Mouse (Mus musculus) megakaryocyte progenitor cell, adult 5-6 weeks (primary cell): ENCODE data around the gene Tcf20. TPM values are rescaled to one million over a fixed set of nuclear protein-coding genes. Genes with fewer than 3 reads are reported as not detected.
"Not testable (repeated sequence)": the region's sequence is repeated elsewhere in the genome, so short reads cannot be mapped to it uniquely, and the experiment has no call there.

Source experiments
- ATAC-seq: replicated peaks from 2 replicates; pipeline ENCODE4 v1.8.0; 2016; ENCODE audit warnings: mild to moderate bottlenecking, moderate TSS enrichment, inconsistent platforms; ENCODE audit not compliant: poor library complexity
- total RNA-seq, 2 experiments: library from RNA; stranded (forward) in 1 of 2; stranded (reverse) in 1 of 2; fragments of 157-497, 149-512 nt in 1 of 2; fragments of 200-1000 nt in 1 of 2; gene quantifications; 2 replicates each; pipeline versions ENCODE4 v1.2.3 to v1.2.4; 2015 to 2017

The Tcf20 gene
- total RNA-seq, 2 experiments from 2014 or later = 48.5 to 76.8 TPM

DNA sequence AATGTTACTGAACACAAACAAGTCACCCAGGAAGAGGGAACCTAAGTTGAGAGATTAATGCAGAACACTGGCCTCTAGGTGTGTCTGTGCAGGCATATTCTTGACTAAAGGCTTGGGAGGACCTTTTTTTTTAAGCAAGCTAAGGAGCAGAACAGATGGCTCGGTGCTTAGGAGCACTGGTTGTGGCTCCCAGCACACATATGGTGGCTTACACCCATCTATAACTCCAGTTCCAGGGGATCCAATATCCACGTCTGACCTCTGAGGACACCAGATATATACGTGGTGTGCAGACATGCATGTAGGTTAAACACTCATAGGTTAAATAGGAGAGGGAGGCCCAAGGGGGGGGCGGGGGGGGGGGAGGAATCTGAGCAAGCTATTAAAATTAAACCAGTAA lies 165.3 kb downstream of the Tcf20 start:
- ATAC-seq = no peak

DNA sequence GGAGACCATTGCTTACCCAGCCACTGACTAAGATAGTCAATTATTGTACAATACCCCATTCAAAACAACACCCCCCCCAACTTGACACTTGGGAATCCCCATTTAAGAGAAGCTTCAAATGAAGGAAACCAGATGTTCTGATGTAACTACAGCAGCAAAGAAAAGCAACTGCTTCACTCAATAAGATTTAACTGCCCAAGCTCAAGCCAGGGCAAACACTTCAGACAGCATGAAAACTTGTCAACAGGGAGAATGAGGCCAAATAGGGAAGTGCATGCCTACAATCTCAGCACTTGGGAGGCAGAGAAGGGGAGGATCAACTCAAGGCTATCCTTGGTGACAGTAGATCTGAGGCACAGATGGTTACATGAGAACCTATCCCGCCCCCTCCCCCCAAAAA lies 166.0 kb downstream of the Tcf20 start:
- ATAC-seq = no peak

DNA sequence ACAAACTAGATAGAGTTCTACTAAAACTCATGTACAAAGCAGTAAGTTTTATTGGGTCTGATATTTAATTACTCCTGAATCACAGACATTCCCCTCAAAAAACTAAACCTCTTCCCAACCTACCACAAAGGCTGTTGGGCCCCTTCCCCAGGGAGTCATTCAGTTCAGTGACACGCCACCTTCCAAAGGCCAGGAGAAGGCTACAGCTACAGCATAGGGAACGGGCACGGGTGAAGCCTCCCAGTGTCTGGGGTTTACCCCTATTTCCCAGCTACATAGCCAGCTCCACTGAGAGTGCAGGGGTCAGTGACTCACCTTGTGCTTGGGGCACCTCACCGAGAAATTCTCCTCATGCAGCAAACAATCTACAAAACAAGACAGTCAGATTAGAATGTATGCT lies 172.4 kb downstream of the Tcf20 start:
- no peak for ATAC-seq

- ATAC-seq = peak; percentile 73
Measured at GRCm38 (mm10) chr15:82814806-82815205, 172.9 kb downstream of the Tcf20 start.

GRCm38 (mm10) chr15:82814321-82814720 lies 173.4 kb downstream of the Tcf20 start:
- no peak for ATAC-seq

GRCm38 (mm10) chr15:82810556-82810955 lies 177.1 kb downstream of the Tcf20 start:
- peak; percentile 82 for ATAC-seq

DNA sequence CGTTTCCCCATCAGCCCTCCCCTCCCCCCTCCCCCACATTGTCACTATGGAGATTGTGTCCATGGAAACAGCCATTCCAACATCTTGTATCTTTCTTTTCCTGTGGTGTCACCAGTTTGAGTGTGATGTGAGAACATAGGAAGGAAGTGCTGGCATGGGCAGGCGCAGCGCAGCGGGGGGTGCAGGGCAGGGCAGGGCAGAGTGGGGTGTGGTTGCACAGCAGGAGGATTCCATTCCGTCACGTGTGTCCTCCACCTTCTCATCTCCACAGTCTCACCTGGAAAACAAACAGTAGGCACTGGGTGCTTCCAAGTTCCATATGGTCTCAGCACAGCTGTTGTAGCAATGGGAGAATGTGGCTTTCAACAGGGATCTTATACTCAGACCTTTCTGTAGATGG lies 178.2 kb downstream of the Tcf20 start:
- peak; percentile 56 for ATAC-seq

DNA sequence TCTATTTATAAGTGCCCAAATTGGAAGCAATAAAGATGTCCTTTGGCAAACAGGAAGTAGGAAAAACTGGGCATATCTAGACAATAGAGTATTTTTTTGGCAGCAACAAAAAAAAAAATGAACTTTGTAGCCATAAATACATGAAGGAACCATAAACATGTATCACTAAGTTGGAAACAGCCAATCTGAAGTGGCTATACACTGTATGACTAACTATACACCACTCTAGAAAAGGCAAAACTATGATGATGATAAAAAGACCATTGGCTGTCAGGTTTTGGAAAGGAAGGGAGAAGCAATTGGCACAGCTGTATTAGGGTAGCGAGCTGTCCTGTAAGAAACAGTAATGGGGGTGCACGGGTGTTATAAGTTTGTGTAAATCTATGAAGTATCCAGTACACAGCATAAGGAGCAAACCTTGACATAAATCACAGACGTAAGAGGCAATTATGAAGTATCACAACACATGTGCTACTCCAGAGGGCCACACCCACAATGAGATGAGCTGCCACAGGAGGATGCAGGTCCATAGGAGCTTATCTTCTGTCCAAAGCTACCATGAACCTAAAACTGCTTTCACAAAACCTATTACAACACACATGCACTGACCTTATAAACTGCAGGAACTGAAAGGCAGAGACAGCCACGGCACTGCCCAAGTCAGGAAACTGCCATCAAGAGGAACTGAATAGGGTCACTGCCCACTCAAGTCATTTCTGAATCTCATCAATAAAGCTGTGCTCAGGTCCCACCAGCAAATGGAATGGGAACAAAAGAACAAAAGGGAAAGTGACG lies 180.5 kb downstream of the Tcf20 start:
- ATAC-seq = no peak

DNA sequence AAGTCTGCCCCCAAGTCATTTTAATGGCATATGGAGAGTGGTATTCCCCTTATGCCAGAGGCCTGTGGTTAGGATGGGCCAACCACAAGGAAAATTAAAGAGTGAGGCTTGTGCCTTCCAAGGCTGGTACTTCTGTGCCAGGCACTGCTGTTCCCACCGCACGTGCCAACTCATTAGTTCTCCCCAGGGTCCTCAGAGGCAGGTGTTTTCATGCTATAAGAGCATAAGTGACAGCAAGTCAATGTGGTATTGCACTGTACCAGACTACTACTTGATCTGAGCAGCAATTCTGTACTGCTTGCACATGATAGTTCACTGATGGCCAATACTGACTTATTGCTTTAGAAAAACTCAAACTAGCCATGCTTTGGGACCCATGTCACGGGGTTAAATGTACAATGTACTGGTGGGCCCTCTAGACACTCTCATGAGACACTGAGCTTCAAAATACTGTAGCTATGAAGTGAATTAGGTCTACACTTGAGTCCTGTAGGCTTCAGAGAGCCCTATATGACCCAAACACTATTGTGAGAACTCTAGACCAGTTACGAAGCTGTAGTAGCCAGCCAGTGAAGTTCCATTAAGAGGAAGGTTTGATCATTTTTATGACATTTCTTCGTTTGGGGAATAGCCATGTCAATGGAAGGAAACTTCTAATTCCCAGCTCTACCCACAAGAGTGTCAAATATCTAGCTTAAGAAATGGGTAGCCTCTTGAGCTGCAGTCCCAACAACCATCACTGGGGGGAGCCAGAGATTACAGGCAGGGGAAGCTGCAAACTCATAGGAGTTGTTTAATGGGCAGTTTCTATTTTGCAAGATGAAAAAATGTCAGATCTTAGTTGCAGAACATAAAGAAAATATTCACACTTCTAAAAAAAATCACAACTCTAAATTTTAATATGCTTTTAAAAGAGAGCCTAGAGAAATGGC lies 182.7 kb downstream of the Tcf20 start:
- ATAC-seq = peak; percentile 84

GRCm38 (mm10) chr15:82795936-82796440 lies 191.7 kb downstream of the Tcf20 start:
- ATAC-seq = no peak

GRCm38 (mm10) chr15:82794277-82794676 lies 193.4 kb downstream of the Tcf20 start, which contains the start of gene Cyp2d26:
Gene Cyp2d26 (minus strand): TSS chr15:82794294.
- ATAC-seq = no peak

DNA sequence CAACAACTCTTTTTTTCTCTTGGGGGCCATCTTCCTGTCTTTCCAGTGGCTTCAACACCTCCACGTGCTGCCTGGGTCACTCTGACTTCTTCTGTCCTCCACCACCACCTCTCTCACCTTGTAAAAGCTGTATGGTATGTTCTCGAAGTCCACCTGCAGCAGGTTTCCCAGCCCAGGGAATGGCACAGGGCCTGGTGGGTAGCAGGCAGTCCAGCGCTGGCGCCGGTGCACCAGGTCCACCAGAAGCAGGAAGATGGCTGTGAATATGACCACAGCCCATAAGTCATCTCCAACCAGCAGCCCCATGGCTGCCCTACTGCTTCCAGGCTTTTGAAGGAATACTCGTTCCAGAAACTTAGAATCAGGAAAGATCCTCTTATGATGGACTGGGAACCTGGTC lies 193.8 kb downstream of the Tcf20 start:
- ATAC-seq = no peak

DNA sequence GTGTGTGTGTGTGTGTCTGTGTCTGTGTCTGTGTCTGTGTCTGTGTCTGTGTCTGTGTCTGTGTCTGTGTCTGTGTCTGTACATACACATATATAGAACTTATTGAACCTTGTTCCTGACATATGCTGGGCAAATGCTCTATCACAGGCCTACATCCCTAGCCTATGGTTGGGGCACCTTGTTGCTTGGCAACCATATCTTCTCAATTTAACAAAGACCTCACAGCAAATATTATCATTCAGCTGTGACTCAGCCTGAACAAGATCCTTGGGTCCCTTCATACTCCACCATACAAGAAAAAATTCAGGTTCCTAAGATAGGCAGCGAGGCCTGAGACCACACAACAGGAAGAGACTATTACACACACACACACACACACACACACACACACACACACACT lies 194.2 kb downstream of the Tcf20 start:
- no peak for ATAC-seq

GRCm38 (mm10) chr15:82792566-82792965 lies 195.1 kb downstream of the Tcf20 start:
- no peak for ATAC-seq

GRCm38 (mm10) chr15:82784581-82784980 lies 203.1 kb downstream of the Tcf20 start:
- no peak for ATAC-seq

DNA sequence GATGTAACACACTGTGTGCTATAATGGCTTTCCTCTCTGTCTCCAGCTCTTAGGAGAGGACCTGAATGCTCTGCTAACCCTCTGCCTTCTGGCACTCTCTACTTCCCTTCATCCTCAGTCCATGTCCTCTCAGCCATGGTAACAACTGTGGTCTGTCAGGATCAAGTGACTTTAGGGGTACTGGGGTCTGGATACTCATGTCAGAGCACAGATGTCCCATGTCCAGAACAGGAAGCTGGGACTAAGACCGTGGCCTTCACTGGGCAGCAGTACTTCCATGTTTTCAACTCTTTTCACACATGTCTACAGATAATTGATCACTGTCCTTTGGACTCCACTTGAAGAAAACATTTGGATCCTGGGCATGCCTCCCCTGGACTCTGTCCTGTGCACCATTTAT lies 203.9 kb downstream of the Tcf20 start:
- no peak for ATAC-seq

- ATAC-seq = not testable (repeated sequence)
Measured at GRCm38 (mm10) chr15:82777856-82778255, 209.8 kb downstream of the Tcf20 start.

- ATAC-seq = no peak
Measured at GRCm38 (mm10) chr15:82765943-82766342, 221.7 kb downstream of the Tcf20 start.

DNA sequence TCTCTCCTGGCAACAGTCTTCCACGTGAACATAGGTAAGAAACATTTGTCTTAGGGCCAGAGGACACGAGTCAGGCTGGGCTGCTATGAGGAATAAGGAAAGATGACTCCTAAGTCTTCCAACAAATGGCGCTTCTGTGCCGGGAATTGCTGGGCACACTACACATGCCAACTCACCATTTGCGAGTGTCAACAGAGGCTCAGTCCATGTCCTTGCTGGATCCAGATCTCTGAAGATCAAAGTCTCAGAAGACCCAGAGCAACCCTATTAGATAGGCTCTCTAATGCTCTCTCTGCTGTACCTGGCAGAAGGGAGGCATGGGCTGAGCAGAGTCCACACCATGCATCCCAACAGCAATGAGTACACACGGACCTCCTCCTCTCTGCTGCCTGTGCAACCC lies 222.8 kb downstream of the Tcf20 start:
- ATAC-seq = no peak

- no peak for ATAC-seq
Measured at GRCm38 (mm10) chr15:82763631-82764420, 223.8 kb downstream of the Tcf20 start, which contains the start of gene Cyp2d40. Gene Cyp2d40 (minus strand): TSS chr15:82764183.
